Mouse (Mus musculus): ENCODE measurements around the gene Panx3.
A peak's percentile ranks its signal among the peaks of the same experiment; 100 is the strongest.

The Panx3 gene

GRCm38 (mm10) chr9:37669115-37669514, at the start of gene Panx3:
TSS of gene Panx3 (minus strand) at chr9:37669235.
- DNase-seq (ENCODE audit: low spot score in 2 of 2) = no peak

GRCm38 (mm10) chr9:37716150-37716549, 47.1 kb upstream of the Panx3 start, which contains the start of gene Olfr160:
TSS of gene Olfr160 (minus strand) at chr9:37716250.
- no peak for DNase-seq (ENCODE audit: low spot score in 2 of 2)

GRCm38 (mm10) chr9:37689970-37690686, 21.1 kb upstream of the Panx3 start:
- no peak for DNase-seq (ENCODE audit: low spot score in 2 of 2)

- DNase-seq (ENCODE audit: low spot score in 2 of 2) = no peak
Measured at GRCm38 (mm10) chr9:37687941-37688303, 18.9 kb upstream of the Panx3 start.

GRCm38 (mm10) chr9:37687288-37687940, 18.4 kb upstream of the Panx3 start:
- DNase-seq (ENCODE audit: low spot score in 2 of 2) = no peak

- DNase-seq (ENCODE audit: low spot score in 2 of 2) = no peak
Measured at GRCm38 (mm10) chr9:37681123-37681522, 12.1 kb upstream of the Panx3 start.

- no peak for DNase-seq (ENCODE audit: low spot score in 2 of 2)
Measured at GRCm38 (mm10) chr9:37675287-37675686, 6.3 kb upstream of the Panx3 start.

- no peak for DNase-seq (ENCODE audit: low spot score in 2 of 2)
Measured at GRCm38 (mm10) chr9:37670261-37670660, 1.2 kb upstream of the Panx3 start.

GRCm38 (mm10) chr9:37669678-37670077, 643 bp upstream of the Panx3 start:
- no peak for DNase-seq (ENCODE audit: low spot score in 2 of 2)

- DNase-seq (ENCODE audit: low spot score in 2 of 2) = no peak
Measured at GRCm38 (mm10) chr9:37666045-37666444, 3.0 kb downstream of the Panx3 start.

- DNase-seq (ENCODE audit: low spot score in 2 of 2) = no peak
Measured at GRCm38 (mm10) chr9:37664604-37665003, 4.4 kb downstream of the Panx3 start.

- DNase-seq (ENCODE audit: low spot score in 2 of 2) = no peak
Measured at GRCm38 (mm10) chr9:37663210-37663609, 5.8 kb downstream of the Panx3 start.

GRCm38 (mm10) chr9:37659413-37659812, 9.6 kb downstream of the Panx3 start:
- DNase-seq (ENCODE audit: low spot score in 2 of 2) = no peak

- DNase-seq (ENCODE audit: low spot score in 2 of 2) = peak; percentile 81 to 87
Measured at GRCm38 (mm10) chr9:37656931-37657481, 12.0 kb downstream of the Panx3 start, which contains the start of gene Tbrg1. TSS of gene Tbrg1 (minus strand) at chr9:37657312.

GRCm38 (mm10) chr9:37656439-37656881, 12.6 kb downstream of the Panx3 start:
- no peak for DNase-seq (ENCODE audit: low spot score in 2 of 2)

- DNase-seq (ENCODE audit: low spot score in 2 of 2) = no peak
Measured at GRCm38 (mm10) chr9:37655961-37656360, 13.1 kb downstream of the Panx3 start.

GRCm38 (mm10) chr9:37653836-37654235, 15.2 kb downstream of the Panx3 start:
- DNase-seq (ENCODE audit: low spot score in 2 of 2) = no peak

- DNase-seq (ENCODE audit: low spot score in 2 of 2) = no peak
Measured at GRCm38 (mm10) chr9:37650639-37651038, 18.4 kb downstream of the Panx3 start.

- DNase-seq (ENCODE audit: low spot score in 2 of 2) = no peak
Measured at GRCm38 (mm10) chr9:37646246-37646645, 22.8 kb downstream of the Panx3 start.

- DNase-seq (ENCODE audit: low spot score in 2 of 2) = no peak
Measured at GRCm38 (mm10) chr9:37638721-37639120, 30.3 kb downstream of the Panx3 start.

- no peak for DNase-seq (ENCODE audit: low spot score in 2 of 2)
Measured at GRCm38 (mm10) chr9:37636800-37637542, 32.1 kb downstream of the Panx3 start.

GRCm38 (mm10) chr9:37636335-37636734, 32.7 kb downstream of the Panx3 start:
- DNase-seq (ENCODE audit: low spot score in 2 of 2) = no peak
